Mouse (Mus musculus): ENCODE measurements around the gene Bloc1s5. TPM values are rescaled to one million over a fixed set of nuclear protein-coding genes. Genes with fewer than 3 reads are reported as not detected.

The Bloc1s5 gene
- polyA plus RNA-seq, 1 experiment, result 8.7 TPM

- Histone ChIP-seq H3K36me3 (ENCODE audit: control insufficient read depth, insufficient read depth) (peaks cover 4% of the 10 kb centered on the region), H3K4me3 (no peak overlapping the region), H3ac (ENCODE audit: control insufficient read depth, insufficient read length) (no peak overlapping the region), H3K79me2 (ENCODE audit: control insufficient read depth, insufficient read depth) (no peaks in the 10 kb centered on the region), H3K27me3 (ENCODE audit: control insufficient read depth, insufficient read depth, insufficient read length) (no peaks in the 10 kb centered on the region), H3K4me2 (ENCODE audit: low read depth) (no peak overlapping the region)
- TF ChIP-seq POLR2A (IDR thresholded peaks at IDR 0.05; ENCODE audit: insufficient read length, low read depth), result no peak
- TF ChIP-seq TCF3 (IDR thresholded peaks at IDR 0.05; ENCODE audit: insufficient read length, low read depth), result no peak
- TF ChIP-seq SRF (IDR thresholded peaks at IDR 0.05; ENCODE audit: control insufficient read depth, insufficient read length, low read depth), result no peak
- TF ChIP-seq TCF12 (IDR thresholded peaks at IDR 0.05; ENCODE audit: insufficient read depth, poor library complexity, severe bottlenecking), result no peak
- no peak for TF ChIP-seq MYOG (IDR thresholded peaks at IDR 0.05; ENCODE audit: control insufficient read depth in 1 of 3, insufficient read depth in 1 of 3, insufficient read length in 2 of 3, low read depth in 2 of 3)
- no peak for TF ChIP-seq CEBPB (IDR thresholded peaks at IDR 0.05; ENCODE audit: insufficient read depth, poor library complexity, severe bottlenecking)
- no peak for TF ChIP-seq MYOD1 (IDR thresholded peaks at IDR 0.05; ENCODE audit: control insufficient read depth in 1 of 3, insufficient read length in 2 of 3, low read depth in 2 of 3)
- no peak for TF ChIP-seq MAX (IDR thresholded peaks at IDR 0.05; ENCODE audit: low read depth)
- no peak for TF ChIP-seq USF1 (IDR thresholded peaks at IDR 0.05; ENCODE audit: low read depth)
- TF ChIP-seq REST (IDR thresholded peaks at IDR 0.05; ENCODE audit: insufficient read depth, insufficient read length), result no peak
- no peak for TF ChIP-seq POLR2AphosphoS2 (IDR thresholded peaks at IDR 0.05; ENCODE audit: insufficient read length, low read depth)
Measured at GRCm38 (mm10) chr13:38612179-38612578, 22.7 kb downstream of the Bloc1s5 start.

DNA sequence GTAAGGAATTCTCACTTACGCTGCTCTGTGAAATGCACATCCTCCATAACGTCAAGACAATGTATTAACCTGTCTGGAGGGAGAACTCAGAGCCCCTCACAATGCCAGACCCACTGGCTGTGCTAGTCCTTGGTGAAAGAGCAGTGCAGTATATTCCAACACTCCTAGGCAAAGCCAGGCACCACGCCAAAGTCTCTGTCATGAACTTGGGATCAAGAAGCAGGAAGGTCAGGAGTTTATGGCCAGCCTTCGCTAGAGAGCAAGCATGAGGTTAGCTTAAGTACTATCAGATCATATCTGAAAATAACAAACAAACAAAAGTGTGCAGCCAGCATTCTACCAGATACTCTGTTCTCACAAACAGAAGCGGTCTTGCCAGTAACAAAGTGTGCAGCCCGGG lies 24.6 kb downstream of the Bloc1s5 start:
- TF ChIP-seq TCF3 (IDR thresholded peaks at IDR 0.05; ENCODE audit: insufficient read length, low read depth), result no peak
- no peak for TF ChIP-seq TCF12 (IDR thresholded peaks at IDR 0.05; ENCODE audit: insufficient read depth, poor library complexity, severe bottlenecking)
- TF ChIP-seq POLR2AphosphoS2 (IDR thresholded peaks at IDR 0.05; ENCODE audit: insufficient read length, low read depth), result no peak
- no peak for TF ChIP-seq MYOD1 (IDR thresholded peaks at IDR 0.05; ENCODE audit: control insufficient read depth in 1 of 3, insufficient read length in 2 of 3, low read depth in 2 of 3)
- no peak for TF ChIP-seq SRF (IDR thresholded peaks at IDR 0.05; ENCODE audit: control insufficient read depth, insufficient read length, low read depth)
- no peak for TF ChIP-seq USF1 (IDR thresholded peaks at IDR 0.05; ENCODE audit: low read depth)
- TF ChIP-seq REST (IDR thresholded peaks at IDR 0.05; ENCODE audit: insufficient read depth, insufficient read length), result no peak
- TF ChIP-seq MAX (IDR thresholded peaks at IDR 0.05; ENCODE audit: low read depth), result no peak
- no peak for TF ChIP-seq E2F4 (IDR thresholded peaks at IDR 0.05; ENCODE audit: insufficient read depth)
- no peak for TF ChIP-seq MYOG (IDR thresholded peaks at IDR 0.05; ENCODE audit: control insufficient read depth in 1 of 3, insufficient read depth in 1 of 3, insufficient read length in 2 of 3, low read depth in 2 of 3)
- TF ChIP-seq POLR2A (IDR thresholded peaks at IDR 0.05; ENCODE audit: insufficient read length, low read depth), result no peak
- TF ChIP-seq CEBPB (IDR thresholded peaks at IDR 0.05; ENCODE audit: insufficient read depth, poor library complexity, severe bottlenecking), result no peak
- Histone ChIP-seq H3K79me2 (ENCODE audit: control insufficient read depth, insufficient read depth) (no peaks in the 10 kb centered on the region), H3K4me3 (no peak overlapping the region), H3K4me2 (ENCODE audit: low read depth) (no peak overlapping the region), H3K27me3 (ENCODE audit: control insufficient read depth, insufficient read depth, insufficient read length) (no peaks in the 10 kb centered on the region), H3ac (ENCODE audit: control insufficient read depth, insufficient read length) (no peak overlapping the region), H3K36me3 (ENCODE audit: control insufficient read depth, insufficient read depth) (peaks cover 4% of the 10 kb centered on the region)

GRCm38 (mm10) chr13:38607130-38607529 lies 27.8 kb downstream of the Bloc1s5 start:
- no peak for TF ChIP-seq REST (IDR thresholded peaks at IDR 0.05; ENCODE audit: insufficient read depth, insufficient read length)
- TF ChIP-seq E2F4 (IDR thresholded peaks at IDR 0.05; ENCODE audit: insufficient read depth), result no peak
- TF ChIP-seq TCF12 (IDR thresholded peaks at IDR 0.05; ENCODE audit: insufficient read depth, poor library complexity, severe bottlenecking), result no peak
- TF ChIP-seq MYOG (IDR thresholded peaks at IDR 0.05; ENCODE audit: control insufficient read depth in 1 of 3, insufficient read depth in 1 of 3, insufficient read length in 2 of 3, low read depth in 2 of 3), result no peak
- no peak for TF ChIP-seq SRF (IDR thresholded peaks at IDR 0.05; ENCODE audit: control insufficient read depth, insufficient read length, low read depth)
- no peak for TF ChIP-seq POLR2A (IDR thresholded peaks at IDR 0.05; ENCODE audit: insufficient read length, low read depth)
- TF ChIP-seq USF1 (IDR thresholded peaks at IDR 0.05; ENCODE audit: low read depth), result no peak
- no peak for TF ChIP-seq CEBPB (IDR thresholded peaks at IDR 0.05; ENCODE audit: insufficient read depth, poor library complexity, severe bottlenecking)
- no peak for TF ChIP-seq MAX (IDR thresholded peaks at IDR 0.05; ENCODE audit: low read depth)
- no peak for TF ChIP-seq MYOD1 (IDR thresholded peaks at IDR 0.05; ENCODE audit: control insufficient read depth in 1 of 3, insufficient read length in 2 of 3, low read depth in 2 of 3)
- no peak for TF ChIP-seq POLR2AphosphoS2 (IDR thresholded peaks at IDR 0.05; ENCODE audit: insufficient read length, low read depth)
- no peak for TF ChIP-seq TCF3 (IDR thresholded peaks at IDR 0.05; ENCODE audit: insufficient read length, low read depth)
- no peaks in the 10 kb centered on the region for H3K79me2 ChIP-seq (ENCODE audit: control insufficient read depth, insufficient read depth)
- no peak overlapping the region for H3K4me2 ChIP-seq (ENCODE audit: low read depth)
- no peak overlapping the region for H3K4me3 ChIP-seq
- H3ac ChIP-seq (ENCODE audit: control insufficient read depth, insufficient read length), result no peak overlapping the region
- peaks cover 9% of the 10 kb centered on the region for H3K36me3 ChIP-seq (ENCODE audit: control insufficient read depth, insufficient read depth)
- H3K27me3 ChIP-seq (ENCODE audit: control insufficient read depth, insufficient read depth, insufficient read length), result no peaks in the 10 kb centered on the region

DNA sequence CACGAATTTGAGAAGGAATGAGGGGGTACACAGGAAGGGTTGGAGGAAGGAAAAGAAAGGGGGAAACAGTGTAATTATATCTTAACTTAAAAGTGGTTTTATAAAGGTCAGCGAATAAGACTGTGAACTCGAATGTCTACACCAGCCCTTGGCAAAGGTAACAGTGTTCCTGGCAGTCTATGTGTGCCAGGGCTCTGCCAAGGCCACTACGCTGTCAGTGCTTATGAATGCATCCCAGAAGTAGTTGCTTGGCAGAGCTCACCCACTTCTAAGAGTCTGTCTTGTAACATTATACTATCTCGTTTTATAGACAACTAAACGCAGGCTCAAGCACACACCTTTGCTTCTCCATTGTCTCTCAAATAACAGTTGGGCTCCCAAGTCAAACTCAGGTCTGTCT lies 29.6 kb downstream of the Bloc1s5 start:
- no peak for TF ChIP-seq MYOG (IDR thresholded peaks at IDR 0.05; ENCODE audit: control insufficient read depth in 1 of 3, insufficient read depth in 1 of 3, insufficient read length in 2 of 3, low read depth in 2 of 3)
- TF ChIP-seq REST (IDR thresholded peaks at IDR 0.05; ENCODE audit: insufficient read depth, insufficient read length), result no peak
- TF ChIP-seq TCF12 (IDR thresholded peaks at IDR 0.05; ENCODE audit: insufficient read depth, poor library complexity, severe bottlenecking), result no peak
- no peak for TF ChIP-seq MAX (IDR thresholded peaks at IDR 0.05; ENCODE audit: low read depth)
- no peak for TF ChIP-seq MYOD1 (IDR thresholded peaks at IDR 0.05; ENCODE audit: control insufficient read depth in 1 of 3, insufficient read length in 2 of 3, low read depth in 2 of 3)
- no peak for TF ChIP-seq POLR2AphosphoS2 (IDR thresholded peaks at IDR 0.05; ENCODE audit: insufficient read length, low read depth)
- no peak for TF ChIP-seq TCF3 (IDR thresholded peaks at IDR 0.05; ENCODE audit: insufficient read length, low read depth)
- TF ChIP-seq SRF (IDR thresholded peaks at IDR 0.05; ENCODE audit: control insufficient read depth, insufficient read length, low read depth), result no peak
- TF ChIP-seq USF1 (IDR thresholded peaks at IDR 0.05; ENCODE audit: low read depth), result no peak
- no peak for TF ChIP-seq POLR2A (IDR thresholded peaks at IDR 0.05; ENCODE audit: insufficient read length, low read depth)
- no peak for TF ChIP-seq CEBPB (IDR thresholded peaks at IDR 0.05; ENCODE audit: insufficient read depth, poor library complexity, severe bottlenecking)
- no peak for TF ChIP-seq E2F4 (IDR thresholded peaks at IDR 0.05; ENCODE audit: insufficient read depth)
- Histone ChIP-seq H3K36me3 (ENCODE audit: control insufficient read depth, insufficient read depth) (peaks cover 12% of the 10 kb centered on the region), H3ac (ENCODE audit: control insufficient read depth, insufficient read length) (no peak overlapping the region), H3K4me2 (ENCODE audit: low read depth) (no peak overlapping the region), H3K79me2 (ENCODE audit: control insufficient read depth, insufficient read depth) (no peaks in the 10 kb centered on the region), H3K4me3 (no peak overlapping the region), H3K27me3 (ENCODE audit: control insufficient read depth, insufficient read depth, insufficient read length) (no peaks in the 10 kb centered on the region)

Measured in myocyte (in vitro differentiated cells).